Mouse (Mus musculus) cortical plate, adult 2 months (tissue): Measurements from ENCODE around the gene Il13ra1. TPM values are rescaled to one million over a fixed set of nuclear protein-coding genes. Genes with fewer than 3 reads are reported as not detected.

Experiments
- H3K27ac ChIP-seq: fragments of 200-500 bp; 2 replicates; pipeline ENCODE4 v1.5.1; 2012; ENCODE audit warnings: low read length, control low read depth, inconsistent platforms; ENCODE audit not compliant: insufficient read depth
- H3K4me1 ChIP-seq: fragments of 200-500 bp; 2 replicates; pipeline ENCODE4 v1.6.1; 2011; ENCODE audit warnings: low read length; ENCODE audit not compliant: control insufficient read depth, insufficient read depth
- H3K4me3 ChIP-seq: fragments of 200-500 bp; 2 replicates; pipeline ENCODE4 v1.5.1; 2011; ENCODE audit warnings: mild to moderate bottlenecking, low read length, control low read depth; ENCODE audit not compliant: insufficient read depth
- CTCF ChIP-seq: fragments of 200-500 bp; IDR thresholded peaks from 2 replicates; pipeline ENCODE4 v1.5.1; 2011; ENCODE audit warnings: mild to moderate bottlenecking, control low read depth, low read length; ENCODE audit not compliant: insufficient read depth; ENCODE audit errors: extremely low read depth
- POLR2A ChIP-seq: fragments of 200-500 bp; IDR thresholded peaks from 2 replicates; pipeline ENCODE4 v1.6.1; 2011; ENCODE audit warnings: mild to moderate bottlenecking, low read length, control low read depth; ENCODE audit not compliant: insufficient read depth; ENCODE audit errors: extremely low read depth
- polyA plus RNA-seq: library from polyadenylated mRNA; depleted of rRNA; stranded (reverse); fragments of >200 nt; gene quantifications from 2 replicates; pipeline ENCODE4 v1.2.3, GENCODE M21; 2012

Gene Il13ra1
- polyA plus RNA-seq, 1 experiment: 3.0 TPM

- TF ChIP-seq POLR2A (no peak), CTCF (no peak)
- Histone ChIP-seq H3K4me3 (no peak overlapping the region), H3K4me1 (no peaks in the 10 kb centered on the region), H3K27ac (no peak overlapping the region)
Measured at GRCm38 (mm10) chrX:36129037-36129770, 17.3 kb downstream of the Il13ra1 start.

- no peaks in the 10 kb centered on the region for H3K4me1 ChIP-seq
- no peak overlapping the region for H3K4me3 ChIP-seq
- no peak overlapping the region for H3K27ac ChIP-seq
- TF ChIP-seq CTCF (no peak), POLR2A (no peak)
Measured at GRCm38 (mm10) chrX:36129771-36130108, 17.8 kb downstream of the Il13ra1 start.

- Histone ChIP-seq H3K4me1 (no peaks in the 10 kb centered on the region), H3K4me3 (no peak overlapping the region), H3K27ac (no peak overlapping the region)
- TF ChIP-seq POLR2A (no peak), CTCF (no peak)
Measured at GRCm38 (mm10) chrX:36136346-36136745, 24.4 kb downstream of the Il13ra1 start.

- Histone ChIP-seq H3K4me3 (no peak overlapping the region), H3K27ac (no peak overlapping the region), H3K4me1 (no peaks in the 10 kb centered on the region)
- no peak for TF ChIP-seq CTCF
- TF ChIP-seq POLR2A: no peak
Measured at GRCm38 (mm10) chrX:36141994-36142639, 30.2 kb downstream of the Il13ra1 start.

GRCm38 (mm10) chrX:36146746-36147145, 34.8 kb downstream of the Il13ra1 start:
- TF ChIP-seq CTCF: no peak
- no peak for TF ChIP-seq POLR2A
- Histone ChIP-seq H3K27ac (no peak overlapping the region), H3K4me1 (no peaks in the 10 kb centered on the region), H3K4me3 (no peak overlapping the region)

- TF ChIP-seq POLR2A (no peak), CTCF (no peak)
- H3K4me1 ChIP-seq: no peaks in the 10 kb centered on the region
- H3K27ac ChIP-seq: no peak overlapping the region
- no peak overlapping the region for H3K4me3 ChIP-seq
Measured at GRCm38 (mm10) chrX:36150100-36150499, 38.2 kb downstream of the Il13ra1 start.

- TF ChIP-seq POLR2A (no peak), CTCF (no peak)
- Histone ChIP-seq H3K4me1 (no peaks in the 10 kb centered on the region), H3K27ac (no peak overlapping the region), H3K4me3 (no peak overlapping the region)
Measured at GRCm38 (mm10) chrX:36156677-36157076, 44.8 kb downstream of the Il13ra1 start.

- no peak overlapping the region for H3K27ac ChIP-seq
- no peak for TF ChIP-seq CTCF
- no peak for TF ChIP-seq POLR2A
- H3K4me1 ChIP-seq: no peaks in the 10 kb centered on the region
- H3K4me3 ChIP-seq: no peak overlapping the region
Measured at GRCm38 (mm10) chrX:36161567-36161966, 49.7 kb downstream of the Il13ra1 start.

GRCm38 (mm10) chrX:36183625-36184024, 71.7 kb downstream of the Il13ra1 start:
- Histone ChIP-seq H3K27ac (no peak overlapping the region), H3K4me1 (no peaks in the 10 kb centered on the region; the same call in 1 of the 2 replicates), H3K4me3 (no peak overlapping the region)
- TF ChIP-seq POLR2A (no peak), CTCF (peak; percentile 55)

- TF ChIP-seq POLR2A: no peak
- TF ChIP-seq CTCF: no peak
- H3K4me1 ChIP-seq: no peaks in the 10 kb centered on the region; the same call in 1 of the 2 replicates
- H3K4me3 ChIP-seq: no peak overlapping the region
- H3K27ac ChIP-seq: no peak overlapping the region
Measured at GRCm38 (mm10) chrX:36186036-36186435, 74.1 kb downstream of the Il13ra1 start.
